Mouse (Mus musculus) cortical plate, adult 2 months (tissue): ENCODE data around the gene Fat3. TPM values are rescaled to one million over a fixed set of nuclear protein-coding genes. Genes with fewer than 3 reads are reported as not detected.
A peak's percentile ranks its signal among the peaks of the same experiment; 100 is the strongest.

Experiments used
- H3K27ac ChIP-seq: fragments of 200-500 bp; 2 replicates; pipeline ENCODE4 v1.5.1; 2012; ENCODE audit warnings: low read length, control low read depth, inconsistent platforms; ENCODE audit not compliant: insufficient read depth
- H3K4me1 ChIP-seq: fragments of 200-500 bp; 2 replicates; pipeline ENCODE4 v1.6.1; 2011; ENCODE audit warnings: low read length; ENCODE audit not compliant: control insufficient read depth, insufficient read depth
- H3K4me3 ChIP-seq: fragments of 200-500 bp; 2 replicates; pipeline ENCODE4 v1.5.1; 2011; ENCODE audit warnings: mild to moderate bottlenecking, low read length, control low read depth; ENCODE audit not compliant: insufficient read depth
- CTCF ChIP-seq: fragments of 200-500 bp; IDR thresholded peaks from 2 replicates; pipeline ENCODE4 v1.5.1; 2011; ENCODE audit warnings: mild to moderate bottlenecking, control low read depth, low read length; ENCODE audit not compliant: insufficient read depth; ENCODE audit errors: extremely low read depth
- POLR2A ChIP-seq: fragments of 200-500 bp; IDR thresholded peaks from 2 replicates; pipeline ENCODE4 v1.6.1; 2011; ENCODE audit warnings: mild to moderate bottlenecking, low read length, control low read depth; ENCODE audit not compliant: insufficient read depth; ENCODE audit errors: extremely low read depth
- polyA plus RNA-seq: library from polyadenylated mRNA; depleted of rRNA; stranded (reverse); fragments of >200 nt; gene quantifications from 2 replicates; pipeline ENCODE4 v1.2.3, GENCODE M21; 2012

Gene Fat3
- polyA plus RNA-seq, 1 experiment: 26.8 TPM

- no peak overlapping the region for H3K27ac ChIP-seq
- H3K4me1 ChIP-seq: peaks cover 5% of the 10 kb centered on the region
- H3K4me3 ChIP-seq: no peak overlapping the region
- TF ChIP-seq POLR2A (no peak), CTCF (no peak)
Observed at GRCm38 (mm10) chr9:16293928-16294806, 206.9 kb downstream of the Fat3 start.

GRCm38 (mm10) chr9:16292492-16292891, 208.6 kb downstream of the Fat3 start:
- Histone ChIP-seq H3K4me1 (peaks cover 4% of the 10 kb centered on the region), H3K4me3 (no peak overlapping the region), H3K27ac (no peak overlapping the region)
- TF ChIP-seq CTCF: no peak
- no peak for TF ChIP-seq POLR2A

- Histone ChIP-seq H3K27ac (no peak overlapping the region), H3K4me3 (no peak overlapping the region), H3K4me1 (peaks cover 4% of the 10 kb centered on the region)
- TF ChIP-seq POLR2A (no peak), CTCF (no peak)
Observed at GRCm38 (mm10) chr9:16290911-16291310, 210.2 kb downstream of the Fat3 start.

GRCm38 (mm10) chr9:16283033-16283432, 218.1 kb downstream of the Fat3 start:
- Histone ChIP-seq H3K27ac (peak overlapping the region; percentile 65), H3K4me3 (no peak overlapping the region), H3K4me1 (peaks cover 5% of the 10 kb centered on the region; the same call in 1 of the 2 replicates)
- no peak for TF ChIP-seq POLR2A
- TF ChIP-seq CTCF: no peak

GRCm38 (mm10) chr9:16282291-16282804, 218.7 kb downstream of the Fat3 start:
- Histone ChIP-seq H3K27ac (peak overlapping the region; percentile 65; the same call in 1 of the 2 replicates), H3K4me3 (no peak overlapping the region), H3K4me1 (peaks cover 5% of the 10 kb centered on the region; the same call in 1 of the 2 replicates)
- TF ChIP-seq POLR2A (no peak), CTCF (no peak)

- no peak overlapping the region for H3K27ac ChIP-seq
- TF ChIP-seq POLR2A (no peak), CTCF (no peak)
- no peak overlapping the region for H3K4me3 ChIP-seq
- H3K4me1 ChIP-seq: peaks cover 2% of the 10 kb centered on the region; the same call in 1 of the 2 replicates
Observed at GRCm38 (mm10) chr9:16275589-16275988, 225.5 kb downstream of the Fat3 start.

- H3K4me1 ChIP-seq: peaks cover 2% of the 10 kb centered on the region; the same call in 1 of the 2 replicates
- no peak for TF ChIP-seq POLR2A
- TF ChIP-seq CTCF: no peak
- no peak overlapping the region for H3K4me3 ChIP-seq
- no peak overlapping the region for H3K27ac ChIP-seq
Observed at GRCm38 (mm10) chr9:16274130-16274529, 227.0 kb downstream of the Fat3 start.

GRCm38 (mm10) chr9:16272810-16273209, 228.3 kb downstream of the Fat3 start:
- Histone ChIP-seq H3K27ac (no peak overlapping the region), H3K4me1 (peaks cover 2% of the 10 kb centered on the region; the same call in 1 of the 2 replicates), H3K4me3 (no peak overlapping the region)
- TF ChIP-seq CTCF (no peak), POLR2A (no peak)

- TF ChIP-seq POLR2A (no peak), CTCF (no peak)
- Histone ChIP-seq H3K4me1 (peaks cover 2% of the 10 kb centered on the region; the same call in 1 of the 2 replicates), H3K27ac (no peak overlapping the region), H3K4me3 (no peak overlapping the region)
Observed at GRCm38 (mm10) chr9:16270768-16271114, 230.3 kb downstream of the Fat3 start.

GRCm38 (mm10) chr9:16270056-16270767, 230.9 kb downstream of the Fat3 start:
- no peak overlapping the region for H3K4me3 ChIP-seq
- peaks cover 4% of the 10 kb centered on the region; the same call in 1 of the 2 replicates for H3K4me1 ChIP-seq
- H3K27ac ChIP-seq: no peak overlapping the region
- TF ChIP-seq CTCF (no peak), POLR2A (no peak)
